Mouse (Mus musculus) urinary bladder, adult 2 months (tissue): Measurements from ENCODE around the gene Nhlrc2. TPM values are rescaled to one million over a fixed set of nuclear protein-coding genes. Genes with fewer than 3 reads are reported as not detected.

Source experiments
- DNase-seq: peaks from one replicate; pipeline ENCODE4 v3.0.0; 2022; ENCODE audit warnings: low spot score
- polyA plus RNA-seq: library from polyadenylated mRNA; depleted of rRNA; stranded (reverse); fragments of >200 nt; gene quantifications from 2 replicates; pipeline ENCODE4 v1.2.3, GENCODE M21; 2012

Nhlrc2 gene
- polyA plus RNA-seq, 1 experiment = 12.7 TPM

GRCm38 (mm10) chr19:56563469-56563868 lies 15.4 kb downstream of the Nhlrc2 start:
- DNase-seq = no peak

- no peak for DNase-seq
Observed at GRCm38 (mm10) chr19:56565358-56565757, 17.3 kb downstream of the Nhlrc2 start.

- DNase-seq = no peak
Observed at GRCm38 (mm10) chr19:56566041-56566440, 18.0 kb downstream of the Nhlrc2 start.

GRCm38 (mm10) chr19:56566940-56567339 lies 18.9 kb downstream of the Nhlrc2 start:
- DNase-seq = no peak

GRCm38 (mm10) chr19:56570781-56571180 lies 22.7 kb downstream of the Nhlrc2 start:
- no peak for DNase-seq

GRCm38 (mm10) chr19:56571234-56571633 lies 23.2 kb downstream of the Nhlrc2 start:
- DNase-seq = no peak

GRCm38 (mm10) chr19:56571913-56572312 lies 23.9 kb downstream of the Nhlrc2 start:
- no peak for DNase-seq

- no peak for DNase-seq
Observed at GRCm38 (mm10) chr19:56573184-56573583, 25.1 kb downstream of the Nhlrc2 start.

GRCm38 (mm10) chr19:56577801-56578200 lies 29.7 kb downstream of the Nhlrc2 start:
- DNase-seq = no peak

- DNase-seq = no peak
Observed at GRCm38 (mm10) chr19:56581981-56582380, 33.9 kb downstream of the Nhlrc2 start.

GRCm38 (mm10) chr19:56583785-56584184 lies 35.7 kb downstream of the Nhlrc2 start:
- DNase-seq = no peak

- DNase-seq = no peak
Observed at GRCm38 (mm10) chr19:56584288-56584687, 36.2 kb downstream of the Nhlrc2 start.

GRCm38 (mm10) chr19:56586320-56586719 lies 38.3 kb downstream of the Nhlrc2 start:
- no peak for DNase-seq

GRCm38 (mm10) chr19:56588205-56588626 lies 40.2 kb downstream of the Nhlrc2 start:
- peak; percentile 44 for DNase-seq

- DNase-seq = no peak
Observed at GRCm38 (mm10) chr19:56589008-56589407, 40.9 kb downstream of the Nhlrc2 start.

GRCm38 (mm10) chr19:56589455-56589854 lies 41.4 kb downstream of the Nhlrc2 start:
- no peak for DNase-seq

- DNase-seq = no peak
Observed at GRCm38 (mm10) chr19:56590250-56590649, 42.2 kb downstream of the Nhlrc2 start.

- DNase-seq = no peak
Observed at GRCm38 (mm10) chr19:56592472-56592871, 44.4 kb downstream of the Nhlrc2 start.

GRCm38 (mm10) chr19:56599996-56600395 lies 51.9 kb downstream of the Nhlrc2 start:
- no peak for DNase-seq

GRCm38 (mm10) chr19:56600797-56601196 lies 52.7 kb downstream of the Nhlrc2 start:
- DNase-seq = no peak

GRCm38 (mm10) chr19:56601901-56602347 lies 53.9 kb downstream of the Nhlrc2 start:
- no peak for DNase-seq

- DNase-seq = no peak
Observed at GRCm38 (mm10) chr19:56608946-56609345, 60.9 kb downstream of the Nhlrc2 start.

- no peak for DNase-seq
Observed at GRCm38 (mm10) chr19:56614131-56614530, 66.1 kb downstream of the Nhlrc2 start.

- no peak for DNase-seq
Observed at GRCm38 (mm10) chr19:56618845-56619244, 70.8 kb downstream of the Nhlrc2 start.
